Mouse (Mus musculus): ENCODE results near the gene Ift172. TPM values are rescaled to one million over a fixed set of nuclear protein-coding genes. Genes with fewer than 3 reads are reported as not detected.

The Ift172 gene
- polyA plus RNA-seq, 1 experiment, result 10.7 TPM

DNA sequence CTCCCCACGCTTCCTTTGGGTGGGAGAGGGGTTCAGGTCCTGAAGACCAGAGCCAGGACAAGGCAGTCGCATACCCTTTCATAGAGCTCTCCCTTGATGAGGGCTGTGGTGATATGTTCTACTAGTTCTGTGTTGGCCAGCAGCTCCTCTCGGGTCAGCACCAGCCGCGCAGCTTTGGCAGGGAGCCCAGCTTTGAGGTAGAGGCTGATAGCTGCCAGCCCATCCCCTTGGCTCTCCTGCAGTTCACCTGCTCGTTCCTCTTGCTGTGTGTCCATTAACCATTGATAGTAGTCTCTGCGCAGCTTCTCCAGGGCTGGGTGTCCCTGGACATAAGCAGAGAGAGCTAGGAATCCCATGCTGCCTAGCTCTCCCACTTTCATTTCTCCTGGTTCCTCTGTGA, 24.8 kb downstream of the Ift172 start:
- H3K36me3 ChIP-seq (ENCODE audit: control insufficient read depth, insufficient read depth), result peaks cover 5% of the 10 kb centered on the region
- no peaks in the 10 kb centered on the region for H3K79me3 ChIP-seq (ENCODE audit: low read depth)
- no peaks in the 10 kb centered on the region for H3K27me3 ChIP-seq (ENCODE audit: control insufficient read depth, insufficient read depth, insufficient read length)
- H3K79me2 ChIP-seq (ENCODE audit: control insufficient read depth, insufficient read depth), result no peaks in the 10 kb centered on the region
- TF ChIP-seq MYOD1 (IDR thresholded peaks at IDR 0.05; ENCODE audit: control insufficient read depth, insufficient read length, low read depth) (no peak), CEBPB (IDR thresholded peaks at IDR 0.05; ENCODE audit: low read depth) (no peak), FOSL1 (IDR thresholded peaks at IDR 0.05; ENCODE audit: insufficient read depth, low read length, poor library complexity, severe bottlenecking) (no peak), USF1 (IDR thresholded peaks at IDR 0.05; ENCODE audit: low read depth) (no peak)
- H3K4me3 ChIP-seq (ENCODE audit: insufficient read depth, poor library complexity, severe bottlenecking), result no peak overlapping the region
- H3ac ChIP-seq (ENCODE audit: control insufficient read depth, insufficient read length, low read depth), result no peak overlapping the region

DNA sequence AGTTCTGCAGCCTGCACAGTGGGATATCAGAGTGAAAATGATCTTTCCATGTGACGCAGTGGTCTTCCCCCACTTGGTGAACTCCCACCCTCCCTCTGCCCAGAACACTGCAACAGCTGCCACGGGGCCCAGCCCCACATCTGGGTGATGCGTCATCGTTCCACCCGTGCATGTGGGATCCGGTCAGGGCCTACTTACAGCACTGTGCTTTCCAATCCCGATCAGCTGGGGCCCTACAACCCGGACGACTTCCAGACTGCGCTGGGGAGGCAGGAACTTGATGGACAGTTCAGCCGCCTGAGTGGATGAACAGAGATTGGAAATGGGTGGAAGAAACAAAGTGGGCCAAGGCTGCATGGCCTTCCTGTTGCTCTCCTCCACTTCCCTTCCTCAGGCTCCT, 33.3 kb downstream of the Ift172 start:
- Histone ChIP-seq H3K4me3 (ENCODE audit: insufficient read depth, poor library complexity, severe bottlenecking) (no peak overlapping the region), H3ac (ENCODE audit: control insufficient read depth, insufficient read length, low read depth) (no peak overlapping the region), H3K79me2 (ENCODE audit: control insufficient read depth, insufficient read depth) (no peaks in the 10 kb centered on the region), H3K79me3 (ENCODE audit: low read depth) (no peaks in the 10 kb centered on the region), H3K27me3 (ENCODE audit: control insufficient read depth, insufficient read depth, insufficient read length) (no peaks in the 10 kb centered on the region), H3K36me3 (ENCODE audit: control insufficient read depth, insufficient read depth) (peaks cover 11% of the 10 kb centered on the region)
- TF ChIP-seq MAX (IDR thresholded peaks at IDR 0.05) (no peak), CTCF (IDR thresholded peaks at IDR 0.05; ENCODE audit: control insufficient read depth, insufficient read depth, insufficient read length) (no peak), MYOG (IDR thresholded peaks at IDR 0.05; ENCODE audit: control insufficient read depth, extremely low read depth, insufficient read length) (no peak), USF1 (IDR thresholded peaks at IDR 0.05; ENCODE audit: low read depth) (no peak), CEBPB (IDR thresholded peaks at IDR 0.05; ENCODE audit: low read depth) (no peak), FOSL1 (IDR thresholded peaks at IDR 0.05; ENCODE audit: insufficient read depth, low read length, poor library complexity, severe bottlenecking) (no peak), MYOD1 (IDR thresholded peaks at IDR 0.05; ENCODE audit: control insufficient read depth, insufficient read length, low read depth) (no peak)

DNA sequence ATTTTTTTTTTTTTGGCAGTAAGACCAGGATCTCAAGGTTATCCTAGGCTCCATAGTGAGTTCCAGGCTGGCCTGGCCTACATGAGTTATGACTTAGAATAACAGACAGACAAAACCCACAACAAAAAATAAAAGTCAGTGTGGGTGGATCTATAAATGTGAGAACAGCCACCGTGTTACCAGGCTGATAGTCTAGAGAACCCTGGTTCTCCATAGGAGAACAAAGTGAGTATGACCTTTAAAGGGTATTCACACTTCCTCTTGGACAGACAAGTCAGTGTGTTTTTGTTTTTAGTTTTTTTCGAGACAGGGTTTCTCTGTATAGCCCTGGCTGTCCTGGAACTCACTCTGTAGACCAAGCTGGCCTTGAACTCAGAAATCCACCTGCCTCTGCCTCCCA, 34.9 kb downstream of the Ift172 start:
- no peaks in the 10 kb centered on the region for H3K27me3 ChIP-seq (ENCODE audit: control insufficient read depth, insufficient read depth, insufficient read length)
- TF ChIP-seq USF1 (IDR thresholded peaks at IDR 0.05; ENCODE audit: low read depth) (no peak), MYOG (IDR thresholded peaks at IDR 0.05; ENCODE audit: control insufficient read depth, extremely low read depth, insufficient read length) (no peak), MYOD1 (IDR thresholded peaks at IDR 0.05; ENCODE audit: control insufficient read depth, insufficient read length, low read depth) (no peak), CTCF (IDR thresholded peaks at IDR 0.05; ENCODE audit: control insufficient read depth, insufficient read depth, insufficient read length) (no peak), FOSL1 (IDR thresholded peaks at IDR 0.05; ENCODE audit: insufficient read depth, low read length, poor library complexity, severe bottlenecking) (no peak), CEBPB (IDR thresholded peaks at IDR 0.05; ENCODE audit: low read depth) (no peak), MAX (IDR thresholded peaks at IDR 0.05) (no peak)
- no peaks in the 10 kb centered on the region for H3K79me3 ChIP-seq (ENCODE audit: low read depth)
- no peaks in the 10 kb centered on the region for H3K79me2 ChIP-seq (ENCODE audit: control insufficient read depth, insufficient read depth)
- H3K36me3 ChIP-seq (ENCODE audit: control insufficient read depth, insufficient read depth), result peaks cover 14% of the 10 kb centered on the region
- H3ac ChIP-seq (ENCODE audit: control insufficient read depth, insufficient read length, low read depth), result no peak overlapping the region
- H3K4me3 ChIP-seq (ENCODE audit: insufficient read depth, poor library complexity, severe bottlenecking), result no peak overlapping the region

DNA sequence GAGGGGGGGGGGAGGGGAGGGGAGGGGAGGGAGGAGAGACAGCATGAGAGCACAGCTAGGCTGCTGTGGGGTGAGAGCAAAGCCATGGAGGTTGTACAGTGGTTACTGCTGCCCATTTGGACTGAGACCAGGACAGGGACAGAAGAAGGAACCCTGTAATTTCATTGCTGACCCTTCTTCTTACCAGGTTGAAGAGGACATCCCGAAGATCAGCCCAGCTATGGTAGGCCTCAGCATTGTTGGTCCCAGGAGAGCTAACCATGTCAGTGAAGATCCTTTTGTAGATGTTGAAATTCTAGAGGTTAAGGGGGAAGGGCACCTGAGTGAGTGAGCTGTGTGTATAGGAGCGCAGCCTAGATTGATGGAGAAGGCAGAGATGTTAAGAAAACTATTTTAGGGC, 35.5 kb downstream of the Ift172 start:
- peaks cover 20% of the 10 kb centered on the region for H3K36me3 ChIP-seq (ENCODE audit: control insufficient read depth, insufficient read depth)
- H3ac ChIP-seq (ENCODE audit: control insufficient read depth, insufficient read length, low read depth), result no peak overlapping the region
- H3K27me3 ChIP-seq (ENCODE audit: control insufficient read depth, insufficient read depth, insufficient read length), result no peaks in the 10 kb centered on the region
- H3K79me2 ChIP-seq (ENCODE audit: control insufficient read depth, insufficient read depth), result no peaks in the 10 kb centered on the region
- TF ChIP-seq FOSL1 (IDR thresholded peaks at IDR 0.05; ENCODE audit: insufficient read depth, low read length, poor library complexity, severe bottlenecking), result no peak
- TF ChIP-seq MAX (IDR thresholded peaks at IDR 0.05), result no peak
- TF ChIP-seq MYOG (IDR thresholded peaks at IDR 0.05; ENCODE audit: control insufficient read depth, extremely low read depth, insufficient read length), result no peak
- TF ChIP-seq CTCF (IDR thresholded peaks at IDR 0.05; ENCODE audit: control insufficient read depth, insufficient read depth, insufficient read length), result no peak
- TF ChIP-seq USF1 (IDR thresholded peaks at IDR 0.05; ENCODE audit: low read depth), result no peak
- no peak for TF ChIP-seq CEBPB (IDR thresholded peaks at IDR 0.05; ENCODE audit: low read depth)
- no peak for TF ChIP-seq MYOD1 (IDR thresholded peaks at IDR 0.05; ENCODE audit: control insufficient read depth, insufficient read length, low read depth)
- H3K79me3 ChIP-seq (ENCODE audit: low read depth), result no peaks in the 10 kb centered on the region
- no peak overlapping the region for H3K4me3 ChIP-seq (ENCODE audit: insufficient read depth, poor library complexity, severe bottlenecking)

DNA sequence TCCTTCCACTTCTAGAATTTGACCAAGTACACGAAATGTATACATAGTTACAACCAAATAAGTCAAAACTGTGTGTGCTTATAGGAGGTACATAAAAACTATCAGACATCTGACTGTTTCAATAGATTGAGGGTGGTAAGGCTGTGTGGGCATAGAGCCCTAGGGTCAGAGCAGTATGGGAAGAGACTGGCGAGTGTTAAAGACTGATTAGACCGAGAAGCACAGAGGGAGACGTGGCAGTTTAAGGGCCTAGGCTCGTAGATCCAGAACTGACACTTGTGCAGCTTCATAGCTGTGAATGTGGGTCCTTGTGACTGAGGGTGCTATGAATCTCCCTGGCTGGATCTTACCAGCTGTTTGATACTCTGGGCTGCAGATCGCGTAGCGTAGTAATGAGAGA, 36.0 kb downstream of the Ift172 start:
- Histone ChIP-seq H3K36me3 (ENCODE audit: control insufficient read depth, insufficient read depth) (peaks cover 25% of the 10 kb centered on the region), H3K27me3 (ENCODE audit: control insufficient read depth, insufficient read depth, insufficient read length) (no peaks in the 10 kb centered on the region), H3ac (ENCODE audit: control insufficient read depth, insufficient read length, low read depth) (no peak overlapping the region), H3K79me2 (ENCODE audit: control insufficient read depth, insufficient read depth) (no peaks in the 10 kb centered on the region), H3K79me3 (ENCODE audit: low read depth) (no peaks in the 10 kb centered on the region), H3K4me3 (ENCODE audit: insufficient read depth, poor library complexity, severe bottlenecking) (no peak overlapping the region)
- no peak for TF ChIP-seq CTCF (IDR thresholded peaks at IDR 0.05; ENCODE audit: control insufficient read depth, insufficient read depth, insufficient read length)
- TF ChIP-seq FOSL1 (IDR thresholded peaks at IDR 0.05; ENCODE audit: insufficient read depth, low read length, poor library complexity, severe bottlenecking), result no peak
- no peak for TF ChIP-seq MAX (IDR thresholded peaks at IDR 0.05)
- no peak for TF ChIP-seq MYOG (IDR thresholded peaks at IDR 0.05; ENCODE audit: control insufficient read depth, extremely low read depth, insufficient read length)
- TF ChIP-seq MYOD1 (IDR thresholded peaks at IDR 0.05; ENCODE audit: control insufficient read depth, insufficient read length, low read depth), result no peak
- no peak for TF ChIP-seq CEBPB (IDR thresholded peaks at IDR 0.05; ENCODE audit: low read depth)
- TF ChIP-seq USF1 (IDR thresholded peaks at IDR 0.05; ENCODE audit: low read depth), result no peak

DNA sequence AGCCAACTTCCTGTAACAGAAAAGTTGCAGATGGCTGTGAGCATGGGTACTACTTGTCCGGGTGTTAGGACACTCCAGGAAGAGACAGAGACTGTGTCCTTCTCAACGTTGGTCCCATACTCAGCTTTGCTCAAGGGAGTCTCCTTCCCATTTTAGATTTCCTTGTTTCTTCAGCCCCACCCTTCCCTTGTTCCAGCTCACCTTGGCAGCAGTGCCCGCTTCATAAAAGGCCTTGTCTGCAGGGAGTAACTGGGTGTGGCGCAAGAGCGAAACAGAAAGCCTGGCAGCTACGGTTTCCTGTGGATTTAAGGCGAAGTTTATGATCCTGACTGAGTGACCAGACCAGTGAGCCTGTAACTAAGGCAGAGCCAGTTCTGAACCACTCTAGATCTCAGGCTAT, 36.5 kb downstream of the Ift172 start:
- TF ChIP-seq MYOG (IDR thresholded peaks at IDR 0.05; ENCODE audit: control insufficient read depth, extremely low read depth, insufficient read length) (no peak), CTCF (IDR thresholded peaks at IDR 0.05; ENCODE audit: control insufficient read depth, insufficient read depth, insufficient read length) (no peak), CEBPB (IDR thresholded peaks at IDR 0.05; ENCODE audit: low read depth) (no peak), MYOD1 (IDR thresholded peaks at IDR 0.05; ENCODE audit: control insufficient read depth, insufficient read length, low read depth) (no peak), FOSL1 (IDR thresholded peaks at IDR 0.05; ENCODE audit: insufficient read depth, low read length, poor library complexity, severe bottlenecking) (no peak), USF1 (IDR thresholded peaks at IDR 0.05; ENCODE audit: low read depth) (no peak), MAX (IDR thresholded peaks at IDR 0.05) (no peak)
- no peaks in the 10 kb centered on the region for H3K79me2 ChIP-seq (ENCODE audit: control insufficient read depth, insufficient read depth)
- H3K27me3 ChIP-seq (ENCODE audit: control insufficient read depth, insufficient read depth, insufficient read length), result no peaks in the 10 kb centered on the region
- no peak overlapping the region for H3K4me3 ChIP-seq (ENCODE audit: insufficient read depth, poor library complexity, severe bottlenecking)
- H3K36me3 ChIP-seq (ENCODE audit: control insufficient read depth, insufficient read depth), result peaks cover 29% of the 10 kb centered on the region
- no peaks in the 10 kb centered on the region for H3K79me3 ChIP-seq (ENCODE audit: low read depth)
- no peak overlapping the region for H3ac ChIP-seq (ENCODE audit: control insufficient read depth, insufficient read length, low read depth)
